Mouse (Mus musculus): ENCODE results near the gene Zcchc18. TPM values are rescaled to one million over a fixed set of nuclear protein-coding genes. Genes with fewer than 3 reads are reported as not detected.

Gene Zcchc18
- polyA plus RNA-seq (2017; shearing (Covaris generic)): 25.2 TPM

DNA sequence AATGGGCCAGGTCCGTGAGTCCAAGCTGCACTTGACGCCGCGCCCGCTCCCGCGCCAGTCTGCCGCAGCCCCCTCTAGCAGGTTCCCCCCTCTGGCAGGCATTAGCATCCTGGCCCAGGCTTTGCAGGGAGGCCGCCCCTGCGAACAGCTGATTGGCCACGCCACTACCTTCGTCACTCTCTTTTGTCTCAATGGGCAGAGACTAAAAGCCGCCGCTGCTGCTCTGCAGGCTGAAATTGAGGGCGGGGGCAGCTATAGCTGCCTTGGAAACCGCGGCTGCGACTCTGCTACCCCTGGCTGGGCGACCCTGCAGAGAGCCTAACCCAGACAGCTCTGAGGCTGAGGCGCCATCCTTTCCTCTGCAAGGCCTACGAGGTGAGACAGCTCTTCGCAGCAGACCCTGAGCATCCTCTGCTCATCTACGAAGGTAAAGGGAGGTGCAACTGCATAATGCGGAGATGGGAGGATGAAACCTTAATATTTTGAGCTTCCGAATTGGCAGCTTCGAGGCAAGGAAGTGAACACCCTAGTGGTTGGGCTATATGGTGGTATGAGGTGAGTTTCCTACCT, at the start of gene Zcchc18:
Gene Zcchc18 (plus strand): TSS at position 178 of the 570 bp plus-strand sequence.

DNA sequence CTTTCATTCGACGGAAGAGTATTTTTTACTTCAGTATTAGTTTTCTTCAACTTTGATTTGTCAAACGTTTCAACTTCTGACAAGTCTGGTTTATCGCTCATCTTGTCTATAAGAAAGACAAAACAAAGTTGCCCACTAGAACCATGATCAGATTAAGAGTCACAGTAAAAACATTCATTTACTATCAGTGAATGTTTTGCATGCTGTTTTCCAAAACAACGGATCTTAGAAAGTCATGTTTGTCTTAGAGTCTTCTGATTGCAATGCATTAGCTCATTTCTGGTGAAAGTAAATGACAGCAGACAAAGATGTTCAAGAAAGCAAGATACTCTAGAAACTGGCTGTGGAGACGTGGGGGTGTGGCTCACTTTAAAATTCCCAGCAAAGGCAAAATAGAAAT, 17.6 kb upstream of the Zcchc18 start, which contains the start of gene Tmsb15b2:
Gene Tmsb15b2 (minus strand): TSS at position 101 of the 400 bp plus-strand sequence.

DNA sequence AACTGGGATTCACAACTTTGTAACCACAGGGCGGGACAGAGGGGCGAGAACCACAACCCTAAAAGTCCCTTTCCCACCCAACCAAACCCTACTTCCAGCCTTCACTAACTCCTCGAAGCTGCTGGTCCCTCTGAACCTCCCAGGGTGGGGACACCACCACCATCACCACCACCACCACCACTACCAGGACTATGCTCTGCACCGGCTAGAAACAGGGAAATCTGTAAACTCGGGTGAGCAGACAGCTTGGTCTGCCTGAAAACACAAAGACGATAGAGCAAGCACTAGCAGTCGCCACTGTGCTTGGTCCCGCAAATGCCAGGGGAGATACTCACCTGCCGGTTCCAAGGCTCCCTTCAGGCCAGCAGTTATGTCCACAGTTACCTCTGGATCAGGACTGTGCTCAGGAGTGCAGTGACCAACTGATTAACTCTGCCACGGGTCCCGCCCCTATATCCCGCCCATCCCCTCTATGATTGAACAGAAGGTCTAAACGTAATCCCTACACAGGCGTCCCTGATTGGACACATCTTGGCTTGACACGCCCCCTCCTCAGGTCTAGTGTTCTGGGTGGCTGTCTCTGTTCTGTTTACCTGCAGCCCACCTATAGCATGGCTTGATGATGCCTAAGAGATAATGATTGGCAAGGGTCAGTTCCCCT, 16.4 kb upstream of the Zcchc18 start, which contains the start of the genes Tmsb15l and Tmsb15b1:
Gene Tmsb15l (minus strand): TSS at position 446 of the 661 bp plus-strand sequence.
Gene Tmsb15b1 (minus strand): TSS at position 451 of the 661 bp plus-strand sequence.

DNA sequence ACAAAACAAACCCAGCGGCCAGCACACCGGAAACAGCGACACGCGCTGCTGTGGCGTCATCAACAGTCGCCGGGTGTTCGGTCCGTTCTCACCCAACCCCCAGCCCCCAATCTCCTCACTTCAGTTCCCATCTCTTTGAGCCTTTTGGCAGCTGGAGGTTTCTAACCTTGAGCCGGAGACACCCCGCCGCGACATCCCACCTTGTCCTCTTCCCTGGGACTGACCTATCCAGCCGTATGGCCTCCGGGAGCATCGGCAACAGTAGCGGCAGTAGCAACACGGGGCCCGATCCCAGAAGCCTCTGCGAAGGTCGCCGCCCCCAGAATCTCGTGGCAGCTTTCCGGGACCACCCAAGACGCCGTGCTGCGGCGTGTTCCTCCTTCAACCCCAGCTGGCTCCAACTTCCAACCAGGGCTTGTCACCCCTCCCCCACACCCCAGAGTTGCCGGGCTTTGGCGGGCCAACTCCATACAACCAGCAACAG, 45.1 kb downstream of the Zcchc18 start, which contains the start of gene Slc25a53:
Gene Slc25a53 (minus strand): TSS at position 303 of the 484 bp plus-strand sequence.

Other genes with a start within 250 kb of the Zcchc18 start
- gene Morf4l2, start 249.5 kb upstream of the Zcchc18 start, polyA plus RNA-seq (2017; shearing (Covaris generic)): 88.5 TPM
- gene Glra4, start 213.0 kb upstream of the Zcchc18 start, polyA plus RNA-seq (2017; shearing (Covaris generic)): 0.10 TPM
- gene Plp1, start 170.5 kb upstream of the Zcchc18 start, polyA plus RNA-seq (2017; shearing (Covaris generic)): 2.2 TPM
- not detected for gene Rab9b, start 124.4 kb upstream of the Zcchc18 start, polyA plus RNA-seq (2017; shearing (Covaris generic))
- gene H2bfm, start 65.8 kb upstream of the Zcchc18 start, polyA plus RNA-seq (2017; shearing (Covaris generic)): not detected
- gene Tmsb15b2, start 17.7 kb upstream of the Zcchc18 start, polyA plus RNA-seq (2017; shearing (Covaris generic)): 59.4 TPM
- 3.6 TPM for gene Tmsb15l, start 16.3 kb upstream of the Zcchc18 start, polyA plus RNA-seq (2017; shearing (Covaris generic))
- gene Tmsb15b1, start 16.3 kb upstream of the Zcchc18 start, polyA plus RNA-seq (2017; shearing (Covaris generic)): 21.6 TPM
- 12.3 TPM for gene Slc25a53, start 45.1 kb downstream of the Zcchc18 start, polyA plus RNA-seq (2017; shearing (Covaris generic))
- 6.3 TPM for gene Fam199x, start 56.4 kb downstream of the Zcchc18 start, polyA plus RNA-seq (2017; shearing (Covaris generic))
- not detected for gene Esx1, start 128.9 kb downstream of the Zcchc18 start, polyA plus RNA-seq (2017; shearing (Covaris generic))

Measured in CD4-positive, CD25-positive, alpha-beta regulatory T cell (primary cell).